Mouse (Mus musculus): Measurements from ENCODE around the gene Fgf5.

Fgf5 gene

GRCm38 (mm10) chr5:98253838-98254821 is at the start of gene Fgf5:
Gene Fgf5, plus strand, starts transcription at chr5:98254184.
- no peak for DNase-seq (ENCODE audit: low read depth in 2 of 2, low spot score in 2 of 2)

GRCm38 (mm10) chr5:98212501-98212900 is 41.5 kb upstream of the Fgf5 start:
- no peak for DNase-seq (ENCODE audit: low read depth in 2 of 2, low spot score in 2 of 2)

- no peak for DNase-seq (ENCODE audit: low read depth in 2 of 2, low spot score in 2 of 2)
Observed at GRCm38 (mm10) chr5:98221956-98222355, 32.0 kb upstream of the Fgf5 start.

GRCm38 (mm10) chr5:98226710-98227109 is 27.3 kb upstream of the Fgf5 start:
- DNase-seq (ENCODE audit: low read depth in 2 of 2, low spot score in 2 of 2) = no peak

- no peak for DNase-seq (ENCODE audit: low read depth in 2 of 2, low spot score in 2 of 2)
Observed at GRCm38 (mm10) chr5:98229456-98229855, 24.5 kb upstream of the Fgf5 start.

GRCm38 (mm10) chr5:98238466-98238865 is 15.5 kb upstream of the Fgf5 start:
- no peak for DNase-seq (ENCODE audit: low read depth in 2 of 2, low spot score in 2 of 2)

- DNase-seq (ENCODE audit: low read depth in 2 of 2, low spot score in 2 of 2) = no peak
Observed at GRCm38 (mm10) chr5:98241322-98241829, 12.6 kb upstream of the Fgf5 start.

- no peak for DNase-seq (ENCODE audit: low read depth in 2 of 2, low spot score in 2 of 2)
Observed at GRCm38 (mm10) chr5:98245303-98245702, 8.7 kb upstream of the Fgf5 start.

- DNase-seq (ENCODE audit: low read depth in 2 of 2, low spot score in 2 of 2) = no peak
Observed at GRCm38 (mm10) chr5:98245976-98246375, 8.0 kb upstream of the Fgf5 start.

- DNase-seq (ENCODE audit: low read depth in 2 of 2, low spot score in 2 of 2) = no peak
Observed at GRCm38 (mm10) chr5:98246826-98247225, 7.2 kb upstream of the Fgf5 start.

GRCm38 (mm10) chr5:98247516-98247915 is 6.5 kb upstream of the Fgf5 start:
- no peak for DNase-seq (ENCODE audit: low read depth in 2 of 2, low spot score in 2 of 2)

GRCm38 (mm10) chr5:98253147-98253546 is 837 bp upstream of the Fgf5 start:
- DNase-seq (ENCODE audit: low read depth in 2 of 2, low spot score in 2 of 2) = no peak

- DNase-seq (ENCODE audit: low read depth in 2 of 2, low spot score in 2 of 2) = no peak
Observed at GRCm38 (mm10) chr5:98255176-98255575, 1.2 kb downstream of the Fgf5 start.

GRCm38 (mm10) chr5:98255760-98256490 is 1.9 kb downstream of the Fgf5 start:
- DNase-seq (ENCODE audit: low read depth in 2 of 2, low spot score in 2 of 2) = no peak

GRCm38 (mm10) chr5:98275318-98275818 is 21.4 kb downstream of the Fgf5 start:
- DNase-seq (ENCODE audit: low read depth in 2 of 2, low spot score in 2 of 2) = no peak

GRCm38 (mm10) chr5:98281993-98282392 is 28.0 kb downstream of the Fgf5 start:
- DNase-seq (ENCODE audit: low read depth in 2 of 2, low spot score in 2 of 2) = no peak

- DNase-seq (ENCODE audit: low read depth in 2 of 2, low spot score in 2 of 2) = no peak
Observed at GRCm38 (mm10) chr5:98283696-98284478, 29.9 kb downstream of the Fgf5 start.

GRCm38 (mm10) chr5:98290642-98291041 is 36.7 kb downstream of the Fgf5 start:
- no peak for DNase-seq (ENCODE audit: low read depth in 2 of 2, low spot score in 2 of 2)

GRCm38 (mm10) chr5:98292388-98293048 is 38.5 kb downstream of the Fgf5 start:
- no peak for DNase-seq (ENCODE audit: low read depth in 2 of 2, low spot score in 2 of 2)

GRCm38 (mm10) chr5:98293049-98293715 is 39.2 kb downstream of the Fgf5 start:
- no peak for DNase-seq (ENCODE audit: low read depth in 2 of 2, low spot score in 2 of 2)

Data from CD8-positive naive resting alpha-beta T cell, adult 2 months (primary cell).